Mouse (Mus musculus) limb, embryonic 14.5 days (tissue): ENCODE data around the gene Fhad1. TPM values are rescaled to one million over a fixed set of nuclear protein-coding genes. Genes with fewer than 3 reads are reported as not detected.

ENCODE experiments used
- ATAC-seq: fragments of 200-750 bp; cut with Nextera tagmentation; 2 replicates; pipeline ENCODE4 v1.8.0; 2017; ENCODE audit warnings: low read depth, moderate number of reproducible peaks, moderate TSS enrichment; ENCODE audit not compliant: low FRiP score
- DNase-seq: peaks from one replicate; pipeline ENCODE4 v3.0.0-alpha.2; 2015; ENCODE audit warnings: low spot score
- H3K27ac ChIP-seq: fragments of 300-500 bp; sonication (generic); replicated peaks from 2 replicates; pipeline ENCODE4 v1.5.1; 2014; ENCODE audit warnings: low read depth, mild to moderate bottlenecking, low read length, moderate library complexity, mixed read lengths
- H3K27me3 ChIP-seq: fragments of 300-500 bp; sonication (generic); 2 replicates; pipeline ENCODE4 v1.6.1; 2014; ENCODE audit warnings: low read length, mixed read lengths; ENCODE audit not compliant: control insufficient read depth, insufficient read depth
- H3K36me3 ChIP-seq: fragments of 300-500 bp; sonication (generic); 2 replicates; pipeline ENCODE4 v1.6.1; 2014; ENCODE audit warnings: mild to moderate bottlenecking, low read length, moderate library complexity, mixed read lengths; ENCODE audit not compliant: control insufficient read depth, insufficient read depth
- H3K4me1 ChIP-seq: fragments of 300-500 bp; sonication (generic); 2 replicates; pipeline ENCODE4 v1.6.1; 2014; ENCODE audit warnings: antibody characterized with exemption, low read length, mixed read lengths; ENCODE audit not compliant: control insufficient read depth, insufficient read depth
- H3K4me2 ChIP-seq: fragments of 300-500 bp; sonication (generic); replicated peaks from 2 replicates; pipeline ENCODE4 v1.6.1; 2014; ENCODE audit warnings: low read depth, mild to moderate bottlenecking, low read length, moderate library complexity; ENCODE audit not compliant: severe bottlenecking
- H3K4me3 ChIP-seq: fragments of 300-500 bp; sonication (generic); replicated peaks from 2 replicates; pipeline ENCODE4 v1.5.1; 2014; ENCODE audit warnings: low read length
- H3K9ac ChIP-seq: fragments of 300-500 bp; sonication (generic); 2 replicates; pipeline ENCODE4 v1.6.1; 2014; ENCODE audit warnings: mild to moderate bottlenecking, low read depth, low read length, moderate library complexity; ENCODE audit not compliant: severe bottlenecking
- H3K9me3 ChIP-seq: fragments of 300-500 bp; sonication (generic); 2 replicates; pipeline ENCODE4 v1.6.1; 2016; ENCODE audit warnings: low read length; ENCODE audit not compliant: control insufficient read depth
- POLR2A ChIP-seq: fragments of 200-500 bp; IDR thresholded peaks from 2 replicates; pipeline ENCODE4 v1.8.0; 2012; ENCODE audit warnings: inconsistent platforms, mild to moderate bottlenecking, moderate library complexity, borderline replicate concordance; ENCODE audit not compliant: insufficient read depth, insufficient read length; ENCODE audit errors: extremely low read depth
- WGBS: fragments of 180-500 bp; shearing (Covaris S2); extraction: QIAGEN DNeasy Blood & Tissue Kit; methylation state at CpG from one replicate; pipeline ENCODE4 v1.1.7; 2014; 5-methylcytosine and 5-hydroxymethylcytosine counted together
- polyA plus RNA-seq, 2 experiments: library from polyadenylated mRNA; depleted of rRNA in 1 of 2; stranded (reverse) in 1 of 2; unstranded in 1 of 2; fragments of >200 nt; fragmentation: Nextera tagmentation in 1 of 2; extraction: Ambion mirVana in 1 of 2; gene quantifications; 2 replicates each; pipeline versions ENCODE4 v1.2.1 to v1.2.3; 2012 to 2014

Fhad1 gene
- polyA plus RNA-seq (2012; rRNA removed): 1.8 and 2.7 TPM in 2 replicates
- polyA plus RNA-seq (2014; fragmentation: Nextera tagmentation; extraction: Ambion mirVana): 2.8 and 3.1 TPM in 2 replicates

DNA sequence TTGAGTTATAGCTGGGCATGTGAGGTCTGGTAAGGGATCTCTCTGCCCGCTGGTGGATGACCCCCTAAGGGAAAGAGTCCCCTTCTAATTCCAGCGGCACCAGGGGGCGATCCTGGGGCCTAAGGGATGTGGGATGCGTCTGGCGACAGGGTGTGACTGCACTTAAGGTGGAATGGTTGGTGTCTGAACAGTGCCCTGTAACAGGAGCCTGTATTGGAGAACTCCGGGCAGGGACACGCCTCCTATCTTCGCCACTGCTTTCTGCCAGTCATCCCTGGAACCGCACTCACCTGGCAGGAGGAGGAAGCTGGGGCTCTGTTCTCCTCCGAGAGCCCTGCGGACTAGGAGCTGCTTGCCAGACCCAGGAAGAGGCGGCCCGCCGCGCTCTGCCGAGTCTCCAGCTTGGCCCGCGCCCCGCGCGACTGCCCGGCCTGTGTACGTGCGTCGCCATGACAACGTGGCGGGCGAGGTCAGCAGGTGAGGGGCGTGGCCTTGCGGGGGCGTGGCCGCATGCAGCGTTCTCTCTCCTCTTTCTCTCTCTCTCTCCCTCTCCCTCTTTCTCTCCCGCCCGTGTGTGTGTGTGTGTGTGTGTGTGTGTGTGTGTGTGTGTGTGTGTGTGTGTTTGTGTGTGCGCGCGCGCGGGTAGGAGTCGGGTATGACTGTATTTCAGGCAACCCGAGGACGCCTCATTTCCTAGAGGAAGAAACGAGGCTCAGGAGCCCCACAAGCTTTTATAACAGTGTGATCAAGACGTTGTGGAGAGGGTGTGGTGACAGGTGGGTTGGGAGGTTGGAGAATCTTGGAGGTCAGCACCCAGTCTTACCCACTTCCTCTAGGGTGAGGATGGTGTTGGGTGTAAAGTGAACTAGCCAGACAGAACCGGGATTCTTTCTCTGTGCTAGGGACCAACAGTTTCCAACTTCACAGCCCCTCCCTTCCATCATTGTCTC is at the start of gene Fhad1:
Fhad1 (minus strand) TSS at position 424 of the 950 bp plus-strand sequence.
- ATAC-seq (peak; percentile 76), DNase-seq (peak; percentile 57)
- peaks cover 3% of the 10 kb centered on the region; the same call in 1 of the 2 replicates for H3K27me3 ChIP-seq
- no peaks in the 10 kb centered on the region for H3K9me3 ChIP-seq
- WGBS: 2% methylated on average over 34 of the region's 46 CpGs
- no peak within 1 kb of the TSS for H3K27ac ChIP-seq
- peak within 1 kb of the TSS; percentile 66 for H3K4me2 ChIP-seq
- H3K36me3 ChIP-seq: no peaks in the 10 kb centered on the region
- no peak for TF ChIP-seq POLR2A
- H3K4me1 ChIP-seq: peaks cover 14% of the 10 kb centered on the region
- H3K4me3 ChIP-seq: peak within 1 kb of the TSS; percentile 36
- peak within 1 kb of the TSS; percentile 41; the same call in 1 of the 2 replicates for H3K9ac ChIP-seq

GRCm38 (mm10) chr4:142063057-142063534 is 48.2 kb upstream of the Fhad1 start:
- Histone ChIP-seq H3K4me2 (no peak overlapping the region), H3K4me3 (no peak overlapping the region), H3K9me3 (no peaks in the 10 kb centered on the region), H3K27ac (no peak overlapping the region), H3K4me1 (peaks cover 29% of the 10 kb centered on the region), H3K36me3 (no peaks in the 10 kb centered on the region), H3K27me3 (no peaks in the 10 kb centered on the region), H3K9ac (no peak overlapping the region)
- WGBS: 90% methylated on average over 8 of the region's 8 CpGs
- TF ChIP-seq POLR2A: no peak
- no peak for DNase-seq
- ATAC-seq: no peak

GRCm38 (mm10) chr4:142061485-142062240 is 46.8 kb upstream of the Fhad1 start:
- H3K9me3 ChIP-seq: no peaks in the 10 kb centered on the region
- H3K4me1 ChIP-seq: peaks cover 32% of the 10 kb centered on the region
- H3K9ac ChIP-seq: no peak overlapping the region
- DNase-seq: no peak
- H3K27me3 ChIP-seq: no peaks in the 10 kb centered on the region
- H3K27ac ChIP-seq: no peak overlapping the region
- H3K4me2 ChIP-seq: no peak overlapping the region
- TF ChIP-seq POLR2A: no peak
- no peak for ATAC-seq
- 71% methylated on average over 23 of the region's 23 CpGs for WGBS
- no peaks in the 10 kb centered on the region for H3K36me3 ChIP-seq
- H3K4me3 ChIP-seq: no peak overlapping the region

DNA sequence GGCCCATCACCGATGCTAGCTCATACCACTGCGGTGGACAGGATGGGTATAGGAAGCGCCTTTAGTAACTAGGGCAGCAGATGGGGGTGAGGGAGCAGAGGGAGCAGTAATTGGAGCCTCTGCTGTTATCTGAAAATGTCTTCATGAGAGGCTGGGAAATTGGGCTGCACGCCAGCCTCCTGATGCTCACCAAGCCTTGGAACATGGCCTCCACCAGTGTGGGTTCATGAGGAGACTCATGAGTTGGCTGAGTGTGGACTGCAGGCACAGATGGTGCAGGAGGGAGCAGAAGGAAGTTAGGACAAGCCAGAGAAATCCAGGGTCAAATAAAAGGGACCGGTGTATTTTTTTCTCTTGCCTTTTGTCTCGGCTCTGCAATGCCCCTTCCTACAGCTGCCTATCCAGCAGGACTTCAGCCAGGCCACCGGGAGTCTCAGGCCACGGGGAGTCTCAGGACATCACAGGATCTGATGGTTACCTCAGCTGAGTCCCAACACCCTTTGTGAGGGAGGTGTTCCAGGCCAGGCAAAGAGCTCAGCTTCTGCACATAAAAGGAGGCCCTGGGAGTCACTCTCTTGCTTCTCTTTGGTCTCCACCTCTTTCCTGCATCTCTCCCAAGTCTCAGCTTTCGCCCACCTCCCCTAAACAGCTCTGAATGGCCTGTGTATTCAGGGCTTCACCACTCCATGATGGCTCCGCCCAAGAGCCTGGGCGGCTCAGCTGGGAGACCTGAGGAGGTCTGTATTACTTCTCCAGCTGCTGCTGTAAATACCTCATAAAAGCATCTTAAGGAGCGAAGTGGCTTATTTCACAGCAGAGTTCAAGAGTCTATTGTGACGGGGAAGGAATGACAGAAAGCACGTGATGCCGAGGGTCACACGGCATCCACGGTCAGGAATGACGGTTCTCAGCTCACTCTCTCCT is 45.8 kb upstream of the Fhad1 start:
- no peaks in the 10 kb centered on the region for H3K9me3 ChIP-seq
- 30% methylated on average over 18 of the region's 18 CpGs for WGBS
- no peak for TF ChIP-seq POLR2A
- H3K4me2 ChIP-seq: no peak overlapping the region
- no peak overlapping the region for H3K9ac ChIP-seq
- H3K36me3 ChIP-seq: no peaks in the 10 kb centered on the region
- no peaks in the 10 kb centered on the region for H3K27me3 ChIP-seq
- H3K27ac ChIP-seq: no peak overlapping the region
- H3K4me3 ChIP-seq: no peak overlapping the region
- DNase-seq (peak; percentile 52), ATAC-seq (peak; percentile 79)
- peaks cover 23% of the 10 kb centered on the region for H3K4me1 ChIP-seq
